Mouse (Mus musculus) adrenal gland, postnatal 14 days (tissue): ENCODE results near the gene Olfr1028. TPM values are rescaled to one million over a fixed set of nuclear protein-coding genes. Genes with fewer than 3 reads are reported as not detected.

Source experiments
- DNase-seq: peaks from one replicate; pipeline ENCODE4 v3.0.0; 2021; ENCODE audit warnings: mixed read lengths
- long read RNA-seq, 2 experiments: library from polyadenylated mRNA; stranded (forward); transcript quantifications; one replicate each; pipeline ENCODE4 v2.0.0; 2021
- total RNA-seq: library from RNA; stranded (reverse); gene quantifications from 2 replicates; pipeline ENCODE4 v1.2.3, GENCODE M21; 2021

Gene Olfr1028
- not detected in 2 replicates for total RNA-seq
- long read RNA-seq, experiment 1, result 0 reads
- long read RNA-seq, experiment 2, result 0 reads

- DNase-seq, result no peak
Measured at GRCm38 (mm10) chr2:85950137-85950536, at the start of gene Olfr1028. TSS of gene Olfr1028 (plus strand) at chr2:85950437.

GRCm38 (mm10) chr2:85904952-85905351, 45.3 kb upstream of the Olfr1028 start, which contains the start of gene Olfr1024:
TSS of gene Olfr1024 (minus strand) at chr2:85905052.
- DNase-seq, result no peak

GRCm38 (mm10) chr2:85913197-85913596, 37.0 kb upstream of the Olfr1028 start:
- no peak for DNase-seq

GRCm38 (mm10) chr2:85914893-85915292, 35.3 kb upstream of the Olfr1028 start, which contains the start of gene Olfr1025-ps1:
TSS of gene Olfr1025-ps1 (plus strand) at chr2:85915193.
- no peak for DNase-seq

- no peak for DNase-seq
Measured at GRCm38 (mm10) chr2:85921258-85921657, 29.0 kb upstream of the Olfr1028 start, which contains the start of gene Olfr1026. TSS of gene Olfr1026 (plus strand) at chr2:85921558.

GRCm38 (mm10) chr2:85973595-85973994, 23.4 kb downstream of the Olfr1028 start, which contains the start of gene Olfr1029:
TSS of gene Olfr1029 (plus strand) at chr2:85973895.
- DNase-seq, result no peak

GRCm38 (mm10) chr2:85978976-85979375, 28.7 kb downstream of the Olfr1028 start, which contains the start of gene Olfr1030:
TSS of gene Olfr1030 (plus strand) at chr2:85979276.
- DNase-seq, result no peak

GRCm38 (mm10) chr2:85990004-85990403, 39.8 kb downstream of the Olfr1028 start, which contains the start of gene Olfr1031:
TSS of gene Olfr1031 (plus strand) at chr2:85990304.
- no peak for DNase-seq

Other genes starting within 250 kb of the Olfr1028 start
- gene Olfr1009, start 235.0 kb upstream of the Olfr1028 start, total RNA-seq, result 0.22 TPM in 1 of 2 replicates, not detected in the other
- gene Olfr1012, start 187.7 kb upstream of the Olfr1028 start, total RNA-seq, result not detected in 2 replicates
- 0.11 TPM in 1 of 2 replicates, not detected in the other for gene Olfr1013, start 183.3 kb upstream of the Olfr1028 start, total RNA-seq
- not detected in 2 replicates for gene Olfr1014, start 177.7 kb upstream of the Olfr1028 start, total RNA-seq
- not detected in 2 replicates for gene Olfr1015, start 168.4 kb upstream of the Olfr1028 start, total RNA-seq
- gene Olfr1016, start 147.9 kb upstream of the Olfr1028 start, total RNA-seq, result not detected in 2 replicates
- not detected in 2 replicates for gene Olfr1018, start 132.0 kb upstream of the Olfr1028 start, total RNA-seq
- gene Olfr1019, start 105.0 kb upstream of the Olfr1028 start, total RNA-seq, result not detected in 2 replicates
- gene Olfr1020, start 103.4 kb upstream of the Olfr1028 start, total RNA-seq, result not detected in 2 replicates
- not detected in 2 replicates for gene Olfr1022, start 81.8 kb upstream of the Olfr1028 start, total RNA-seq
- gene Olfr1023, start 64.8 kb upstream of the Olfr1028 start, total RNA-seq, result not detected in 2 replicates
- gene Olfr1024, start 45.4 kb upstream of the Olfr1028 start, total RNA-seq, result not detected in 2 replicates
- gene Olfr1025-ps1, start 35.2 kb upstream of the Olfr1028 start, total RNA-seq, result not detected in 2 replicates
- not detected in 2 replicates for gene Olfr1026, start 28.9 kb upstream of the Olfr1028 start, total RNA-seq
- gene Olfr1029, start 23.5 kb downstream of the Olfr1028 start, total RNA-seq, result not detected in 2 replicates
- not detected in 2 replicates for gene Olfr1030, start 28.8 kb downstream of the Olfr1028 start, total RNA-seq
- gene Olfr1031, start 39.9 kb downstream of the Olfr1028 start, total RNA-seq, result not detected in 2 replicates
- not detected in 2 replicates for gene Olfr1032, start 55.1 kb downstream of the Olfr1028 start, total RNA-seq
- 3.3 and 6.6 TPM in 2 replicates for gene Olfr1033, start 70.2 kb downstream of the Olfr1028 start, total RNA-seq
- gene Olfr1034, start 95.4 kb downstream of the Olfr1028 start, total RNA-seq, result 0.11 and 0.33 TPM in 2 replicates
- not detected in 2 replicates for gene Olfr1036, start 123.6 kb downstream of the Olfr1028 start, total RNA-seq
- not detected in 2 replicates for gene Olfr1037, start 136.9 kb downstream of the Olfr1028 start, total RNA-seq
- gene Olfr1039, start 185.5 kb downstream of the Olfr1028 start, total RNA-seq, result not detected in 2 replicates
- gene Olfr1040, start 196.3 kb downstream of the Olfr1028 start, total RNA-seq, result not detected in 2 replicates
- not detected in 2 replicates for gene Olfr1042, start 211.4 kb downstream of the Olfr1028 start, total RNA-seq
- not detected in 2 replicates for gene Olfr1043, start 217.1 kb downstream of the Olfr1028 start, total RNA-seq
- gene Olfr1044, start 227.4 kb downstream of the Olfr1028 start, total RNA-seq, result not detected in 2 replicates
- not detected in 2 replicates for gene Olfr52, start 235.2 kb downstream of the Olfr1028 start, total RNA-seq